Mouse (Mus musculus) 416B (cell line): Measurements from ENCODE around the gene Erp29.
A peak's percentile ranks its signal among the peaks of the same experiment; 100 is the strongest.

Experiments used
- DNase-seq: peaks from one replicate; pipeline ENCODE4 v3.0.0; 2011; ENCODE audit warnings: low read depth

Gene Erp29

DNA sequence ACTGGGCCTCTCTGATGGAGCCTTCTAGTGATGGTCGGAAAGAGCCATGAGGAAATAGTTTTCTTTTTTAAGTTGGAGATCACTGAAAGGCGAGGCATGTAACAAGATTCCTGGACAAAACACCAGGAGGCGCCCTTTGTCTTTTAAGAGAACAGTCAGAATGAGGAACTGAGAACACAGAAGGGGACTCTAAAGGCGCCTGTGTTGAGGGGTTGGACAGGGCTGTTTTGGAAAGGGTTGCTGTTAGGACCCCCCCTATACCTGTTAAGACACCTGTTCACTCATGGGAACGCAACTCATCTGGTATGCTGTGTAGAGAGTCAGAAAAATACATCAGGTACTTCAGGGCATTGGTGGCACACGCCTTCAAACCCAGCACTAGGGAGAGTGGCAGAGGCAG is 2.3 kb downstream of the Erp29 start:
- DNase-seq: peak; percentile 87

DNA sequence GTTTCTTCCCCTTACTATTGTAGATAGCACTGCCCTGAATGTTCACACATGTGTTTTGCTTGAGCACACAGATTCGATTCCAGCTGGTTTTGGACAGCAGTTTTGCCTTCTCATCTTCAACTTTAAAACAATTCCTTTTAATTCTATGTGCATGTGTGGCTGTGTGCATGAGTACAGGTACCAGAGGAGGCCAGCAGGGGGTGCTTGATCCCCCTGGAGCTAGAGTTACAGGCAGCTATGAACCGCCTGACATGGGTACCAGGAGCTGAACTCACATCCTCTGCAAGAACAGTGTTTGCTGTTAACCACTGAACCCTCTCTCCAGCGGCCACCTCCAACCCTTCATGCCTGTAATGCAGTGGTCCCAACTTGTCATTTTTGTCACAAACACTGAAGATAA is 3.9 kb downstream of the Erp29 start:
- peak; percentile 51 for DNase-seq

DNA sequence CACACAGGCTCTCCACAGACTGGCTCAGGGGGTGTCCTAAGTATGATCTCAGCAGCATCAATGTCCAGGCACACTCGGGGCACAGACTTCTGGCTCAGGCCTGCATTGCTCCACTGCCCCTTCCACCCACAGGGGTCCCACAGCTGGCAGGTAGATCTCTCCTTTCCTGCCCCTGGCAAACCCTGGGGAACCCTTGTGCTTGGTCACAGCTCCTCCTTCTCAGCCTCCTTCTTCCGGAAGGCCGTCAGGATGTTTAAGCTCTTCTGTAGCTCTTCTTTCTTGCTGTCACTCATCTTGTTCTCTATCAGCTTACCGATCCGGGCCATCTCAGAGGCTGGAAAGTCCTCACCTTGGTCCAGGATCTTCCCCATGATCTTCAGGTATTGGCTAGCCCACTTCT is 7.4 kb downstream of the Erp29 start:
- DNase-seq: no peak

DNA sequence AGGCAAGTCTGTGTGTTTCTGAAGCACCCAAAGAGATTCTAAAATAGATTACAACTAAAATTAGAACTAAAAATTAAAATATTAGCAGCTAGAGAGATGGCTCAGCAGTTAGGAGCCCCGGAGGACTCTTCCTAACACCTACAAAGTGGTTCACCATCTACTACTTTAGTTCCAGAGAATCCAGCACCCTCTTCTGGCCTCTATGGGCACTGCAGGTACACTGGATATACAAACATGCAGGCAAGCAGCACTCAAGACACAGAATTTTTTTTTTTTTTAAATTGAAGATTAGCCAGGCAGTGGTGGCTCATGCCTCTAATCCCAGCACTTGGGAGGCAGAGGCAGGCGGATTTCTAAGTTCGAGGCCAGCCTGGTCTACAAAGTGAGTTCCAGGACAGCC is 8.8 kb downstream of the Erp29 start:
- peak; percentile 74 for DNase-seq

DNA sequence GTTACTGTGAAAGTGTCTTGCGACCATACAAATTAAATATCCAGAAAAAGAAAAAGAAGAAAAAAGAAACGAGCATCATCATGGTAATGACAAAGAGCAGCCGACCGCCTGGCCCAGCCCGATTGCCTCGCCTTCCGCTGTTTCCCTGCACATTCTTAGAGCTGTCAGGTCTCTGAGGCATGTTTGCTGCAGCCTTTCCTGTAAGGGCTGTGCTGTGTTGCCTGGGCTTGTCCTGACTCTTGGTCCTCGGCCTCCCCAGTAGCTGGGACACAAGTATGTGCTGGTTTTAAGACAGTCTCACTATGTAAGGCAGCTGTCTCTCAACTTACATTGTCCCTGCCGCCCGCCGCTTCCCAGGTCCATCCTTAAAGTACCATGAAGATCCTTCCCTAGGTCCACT is 13.6 kb downstream of the Erp29 start:
- DNase-seq: no peak

DNA sequence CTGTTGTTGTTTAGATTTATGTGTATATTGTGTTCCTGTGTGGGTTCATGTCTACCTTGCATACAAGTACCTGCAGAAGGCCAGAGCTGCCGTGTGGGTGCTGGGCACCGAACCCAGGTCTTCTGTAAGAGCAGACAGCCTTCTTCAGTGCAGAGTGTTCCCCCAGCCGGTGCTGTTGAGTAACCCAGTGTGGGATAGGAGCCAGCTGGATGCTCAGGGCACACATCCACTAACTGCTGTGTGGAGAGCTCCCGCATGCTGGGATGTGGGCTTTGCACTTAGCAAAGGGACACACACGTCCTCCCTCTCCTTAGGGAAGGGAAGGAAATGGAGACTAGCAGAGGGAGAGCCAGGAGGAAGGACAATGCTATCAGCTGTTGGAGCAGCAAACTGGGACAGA is 14.2 kb downstream of the Erp29 start:
- DNase-seq: no peak

DNA sequence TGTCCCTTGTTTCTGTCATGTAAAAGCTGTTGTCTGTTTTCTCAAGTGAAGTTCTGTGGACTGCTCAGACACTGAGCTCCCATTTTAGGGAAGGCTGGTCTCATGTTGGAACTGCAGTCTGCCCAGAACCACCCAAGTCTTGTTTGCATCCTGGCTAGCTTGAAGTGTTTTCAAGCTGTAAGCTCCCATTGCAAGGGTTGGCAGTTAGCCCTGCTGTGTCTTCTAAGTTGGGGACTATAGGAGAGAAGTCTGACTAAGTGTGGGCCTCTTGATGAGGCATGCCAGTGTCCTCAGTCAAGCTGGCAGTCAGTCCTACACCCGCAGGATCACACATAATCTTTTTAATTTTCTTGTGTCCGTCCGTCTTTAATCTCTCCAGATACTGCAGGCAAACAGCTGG is 23.4 kb downstream of the Erp29 start:
- no peak for DNase-seq

DNA sequence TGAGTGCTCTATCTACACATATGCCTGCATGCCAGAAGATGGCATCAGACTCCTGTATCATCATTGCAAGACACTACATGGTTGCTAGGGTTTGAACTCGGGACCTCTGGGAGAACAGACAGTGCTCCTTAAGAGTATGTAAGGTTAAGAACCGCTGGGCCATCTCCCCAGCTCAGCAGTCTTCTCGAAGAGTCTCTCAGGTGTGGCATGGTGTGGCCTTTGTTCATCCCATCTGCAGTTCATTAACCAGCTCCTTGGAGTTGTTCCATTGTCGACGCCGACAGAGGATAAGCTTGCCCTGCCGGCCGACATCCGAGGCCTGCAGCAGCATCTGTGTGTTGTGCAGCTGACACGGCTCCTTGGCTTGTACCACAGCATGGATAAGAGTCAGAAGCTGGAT is 29.0 kb downstream of the Erp29 start:
- no peak for DNase-seq

DNA sequence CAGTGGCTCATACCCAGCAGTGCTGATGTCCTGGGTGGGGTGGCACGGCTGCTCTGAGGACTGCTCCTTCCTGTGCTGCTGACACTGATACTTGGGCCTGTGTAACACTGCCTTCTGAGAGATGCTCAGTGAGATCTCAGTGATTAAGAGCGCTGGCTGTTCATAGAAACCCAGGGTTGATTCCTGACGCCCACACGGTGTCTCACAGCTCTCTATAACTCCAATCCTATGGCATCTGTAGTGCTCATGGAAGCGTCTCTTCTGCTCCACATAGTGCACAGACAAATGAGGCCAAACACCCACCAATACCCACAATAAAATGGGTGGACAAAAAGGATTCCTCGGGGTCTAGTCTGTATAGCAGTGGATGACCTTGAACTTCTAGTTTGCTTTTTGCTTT is 29.5 kb downstream of the Erp29 start:
- no peak for DNase-seq

DNA sequence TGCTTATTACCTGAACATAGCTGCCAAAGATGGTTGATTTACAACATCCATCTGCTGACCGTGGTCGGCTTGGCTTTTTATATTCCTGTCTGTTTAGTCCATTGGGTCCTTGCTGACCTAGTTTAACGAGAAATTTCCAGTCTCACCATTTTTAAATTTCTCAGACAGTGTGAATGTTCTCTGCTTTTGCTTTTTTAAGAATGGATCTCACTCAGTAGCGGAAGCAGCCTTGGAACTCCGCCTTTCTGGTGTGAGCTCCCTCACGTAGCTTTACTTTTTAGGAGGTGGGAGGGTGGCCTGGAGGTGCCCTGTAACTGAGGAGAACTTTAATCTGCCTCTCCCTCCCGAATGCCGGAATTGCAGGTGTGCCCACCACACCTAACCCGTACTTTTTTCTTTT is 31.6 kb downstream of the Erp29 start:
- DNase-seq: no peak

DNA sequence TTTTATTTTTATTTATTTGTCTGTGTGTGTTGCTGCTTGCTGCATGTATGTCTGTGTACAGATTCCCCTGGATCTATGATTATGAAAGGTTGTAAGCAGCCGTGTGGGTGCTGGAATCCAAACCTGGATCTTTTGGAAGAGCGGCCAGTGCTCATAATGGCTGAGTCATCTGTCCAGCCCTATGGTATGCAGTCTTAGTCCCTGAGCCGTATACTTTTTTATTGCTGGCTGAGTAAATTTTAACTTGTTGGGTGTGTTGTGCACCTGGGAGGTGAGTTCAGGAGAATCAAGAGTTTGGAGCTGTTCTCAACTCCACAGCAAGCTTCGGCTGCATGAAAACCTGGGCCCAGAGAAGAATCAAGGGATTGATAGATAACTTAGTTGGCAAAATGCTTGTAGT is 41.3 kb downstream of the Erp29 start:
- DNase-seq: no peak

DNA sequence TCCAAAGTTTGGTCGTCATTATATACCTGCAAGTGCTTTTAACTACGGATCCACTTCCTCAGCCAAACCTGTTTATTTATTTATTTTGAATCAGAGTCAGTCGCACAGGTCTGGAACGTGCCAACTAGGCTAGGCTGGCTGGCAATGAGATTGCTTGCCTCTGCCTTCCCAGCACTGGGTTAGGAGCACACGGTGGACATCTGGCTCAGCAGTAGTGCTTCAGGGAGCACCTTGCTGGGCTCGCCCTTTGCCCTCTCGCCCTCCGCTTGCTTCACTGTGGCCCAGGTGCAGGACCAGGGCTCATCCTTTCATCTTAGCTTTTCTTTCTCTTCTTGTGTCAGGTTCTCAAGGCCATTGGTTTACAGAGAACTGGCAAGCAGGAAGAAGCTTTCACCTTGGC is 44.5 kb downstream of the Erp29 start:
- no peak for DNase-seq

DNA sequence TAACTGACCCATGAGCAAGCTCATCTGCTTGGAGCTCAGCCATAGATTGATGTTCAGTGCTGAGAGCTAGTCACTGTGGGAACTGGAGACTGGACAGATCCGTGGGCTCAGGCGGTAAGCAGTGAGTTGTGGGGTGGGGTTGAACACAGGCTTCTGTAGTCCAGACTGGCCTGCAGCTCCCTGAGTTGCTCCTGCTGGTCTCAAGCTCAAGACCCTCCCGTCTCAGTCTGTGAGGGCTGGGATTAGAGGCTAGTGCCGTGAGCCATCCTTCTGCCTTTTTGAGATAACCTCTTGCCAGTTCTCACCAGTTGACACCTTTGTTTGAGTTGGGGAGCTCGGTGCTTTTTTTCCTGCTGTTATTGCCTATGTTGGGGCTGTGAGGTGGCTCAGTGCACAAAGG is 51.5 kb downstream of the Erp29 start:
- DNase-seq: no peak

DNA sequence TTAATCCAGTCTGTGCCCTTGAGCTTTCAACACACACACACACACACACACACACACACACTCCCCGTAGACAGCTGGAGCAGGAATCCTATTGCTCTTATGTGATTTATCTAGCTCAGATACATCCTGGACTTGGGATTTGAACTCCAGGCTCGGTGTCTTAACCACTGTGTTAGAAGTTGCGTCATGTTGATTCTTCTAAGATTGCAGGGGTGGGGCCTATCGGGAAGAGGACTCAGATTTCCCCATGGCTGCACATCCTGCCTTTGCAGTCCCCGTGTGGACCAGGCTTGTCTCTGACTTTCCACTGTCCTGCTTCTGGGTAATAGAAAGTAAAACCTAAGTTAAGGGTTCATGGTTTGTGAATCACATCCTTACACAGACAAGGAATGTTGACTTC is 52.2 kb downstream of the Erp29 start:
- DNase-seq: peak; percentile 76

DNA sequence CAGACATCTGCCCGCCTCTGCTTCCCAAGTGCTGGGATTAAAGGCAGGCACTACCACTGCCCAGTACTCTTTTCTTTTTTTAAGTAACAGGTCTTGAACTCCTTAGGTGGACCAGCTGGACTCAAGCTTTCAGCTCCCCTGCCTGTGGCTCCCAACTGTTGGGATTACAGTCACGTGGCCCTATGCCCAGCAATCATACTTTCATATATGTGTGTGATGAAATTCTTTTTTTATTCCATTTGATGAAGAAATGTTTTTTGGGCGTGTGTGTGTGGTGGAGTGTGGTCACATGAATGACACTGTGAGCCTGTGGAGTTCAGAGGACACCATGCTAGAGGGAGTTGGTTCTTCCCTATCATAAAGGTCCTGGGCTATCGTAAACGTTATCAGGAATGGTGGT is 52.8 kb downstream of the Erp29 start:
- DNase-seq: peak; percentile 41

DNA sequence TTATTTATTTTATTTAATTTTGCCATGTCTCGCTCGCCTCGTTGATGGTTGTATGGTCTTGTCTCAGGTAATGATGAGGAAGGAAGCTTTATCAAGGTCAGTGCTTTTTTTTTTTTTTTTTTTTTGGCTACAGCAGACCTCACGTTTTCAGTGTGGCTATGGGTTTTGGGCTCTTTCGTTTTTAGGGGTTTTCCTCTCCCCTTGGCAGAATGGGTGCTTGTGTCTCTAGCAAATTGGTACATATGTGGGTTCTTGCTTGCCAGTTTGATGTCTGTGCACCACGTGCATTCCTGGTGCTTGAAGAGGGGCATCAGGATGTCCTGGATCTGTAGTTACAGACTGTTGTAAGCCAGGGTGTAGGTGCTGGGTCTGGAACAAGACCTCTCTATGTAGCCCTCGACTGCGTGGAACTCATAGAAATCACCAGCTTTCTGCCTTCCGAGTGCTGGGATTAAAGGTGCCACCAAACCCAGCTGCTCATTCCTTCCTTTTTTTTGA is 53.3 kb downstream of the Erp29 start:
- DNase-seq: no peak

DNA sequence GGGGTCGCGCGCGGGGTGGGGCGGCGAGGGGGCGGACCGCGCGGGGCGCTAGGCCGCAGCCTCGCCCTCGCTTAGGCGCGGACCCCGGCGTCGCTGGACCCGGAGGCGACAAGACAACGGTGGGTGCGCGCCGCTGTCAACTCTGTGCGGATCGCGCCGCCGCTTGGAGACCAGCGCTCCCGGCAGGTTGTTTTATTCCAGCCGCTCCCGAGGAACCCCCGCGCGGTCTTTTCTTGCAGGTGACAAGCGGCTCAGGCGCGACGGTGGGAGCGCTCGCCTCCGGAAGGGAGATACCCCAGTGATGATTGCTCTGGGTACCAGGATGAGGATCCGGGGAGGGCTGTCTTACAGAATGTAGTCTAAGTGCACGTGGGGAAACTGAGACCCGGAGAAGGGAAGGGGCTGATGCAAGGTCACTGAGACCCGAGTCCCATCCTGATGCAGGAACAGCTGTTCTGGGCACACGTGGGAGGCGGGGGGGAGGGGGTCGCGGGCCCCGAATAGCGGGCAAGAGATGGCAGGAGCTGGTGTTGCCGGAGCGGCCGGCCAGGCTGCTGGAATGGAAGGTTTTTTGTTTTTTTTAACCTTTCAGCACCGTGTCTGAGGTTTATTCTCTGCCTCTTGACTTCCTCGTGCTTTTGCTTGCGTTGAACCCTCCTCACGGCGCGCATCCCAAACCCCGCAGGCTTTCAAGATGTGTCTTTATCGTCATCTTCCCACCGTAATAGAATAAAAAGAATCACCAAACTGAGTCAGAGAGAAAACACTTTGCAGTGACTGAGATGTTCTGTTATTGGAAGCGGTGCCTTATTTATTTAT is 54.0 kb downstream of the Erp29 start:
- peak; percentile 43 for DNase-seq

DNA sequence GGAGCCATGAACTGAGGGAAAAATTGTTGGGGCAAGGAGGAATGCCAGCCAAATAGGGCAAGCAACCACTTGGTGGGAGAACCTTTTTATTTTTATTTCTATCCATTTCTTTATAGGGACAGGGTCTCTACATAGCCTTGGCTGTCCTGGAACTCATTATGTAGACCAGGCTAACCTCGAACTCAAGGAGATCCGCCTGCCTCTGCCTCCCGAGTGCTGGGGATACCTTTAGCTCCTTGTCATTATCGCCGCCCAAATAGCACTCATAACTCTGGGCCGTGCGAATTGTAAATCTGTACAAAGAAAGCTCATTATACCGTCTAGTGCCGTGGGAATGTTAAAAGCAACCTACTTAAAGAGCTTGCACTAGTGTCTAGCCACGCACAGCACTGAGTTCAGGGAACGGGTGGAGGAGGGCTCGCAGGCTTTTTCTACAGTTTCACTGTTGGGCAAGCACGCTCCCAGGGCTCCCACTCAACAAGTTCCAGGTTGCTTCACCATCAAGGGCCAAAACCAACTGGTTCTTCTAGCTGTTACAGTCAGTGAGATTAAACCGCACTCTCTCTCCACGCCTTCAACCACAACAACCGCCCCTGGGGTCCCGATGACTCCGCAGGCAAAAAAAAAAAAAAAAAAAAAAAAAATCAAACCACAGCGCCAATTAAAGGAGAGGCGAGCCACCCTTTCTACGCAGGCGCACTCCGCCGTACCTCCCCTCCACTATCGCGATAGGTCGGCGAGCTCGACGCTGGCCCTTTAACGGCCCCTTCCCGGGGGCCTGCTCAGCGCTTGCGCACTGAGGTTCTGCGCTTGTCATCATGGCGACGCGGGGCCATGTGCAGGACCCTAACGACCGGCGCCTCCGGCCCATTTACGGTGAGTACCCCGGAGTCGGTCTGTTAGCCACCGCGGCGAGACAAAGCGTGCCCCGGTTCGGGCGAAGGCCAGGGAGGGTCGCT is 54.8 kb downstream of the Erp29 start, which contains the start of gene Naa25:
Gene Naa25 (plus strand): TSS at position 750 of the 959 bp plus-strand sequence.
- peak; percentile 98 for DNase-seq

DNA sequence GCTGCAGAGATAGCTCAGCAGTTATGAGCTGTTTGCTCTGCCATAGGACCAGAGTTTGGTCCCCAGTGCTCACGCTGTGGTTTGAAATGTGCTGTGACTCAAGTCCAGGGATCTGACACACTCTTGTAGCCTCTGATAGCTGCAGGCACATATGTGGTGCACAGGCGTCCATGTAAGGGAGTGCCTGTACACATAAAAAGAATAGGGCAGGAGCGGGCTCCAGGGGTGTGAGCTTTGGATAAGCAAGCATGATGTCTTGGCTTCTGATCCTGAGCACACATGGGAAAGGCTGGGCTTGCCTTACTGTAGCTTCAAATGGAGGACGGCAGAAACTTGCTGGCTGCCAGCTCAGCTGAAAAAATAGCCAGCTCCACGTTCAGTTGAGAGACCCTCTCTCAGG is 56.7 kb downstream of the Erp29 start:
- no peak for DNase-seq

DNA sequence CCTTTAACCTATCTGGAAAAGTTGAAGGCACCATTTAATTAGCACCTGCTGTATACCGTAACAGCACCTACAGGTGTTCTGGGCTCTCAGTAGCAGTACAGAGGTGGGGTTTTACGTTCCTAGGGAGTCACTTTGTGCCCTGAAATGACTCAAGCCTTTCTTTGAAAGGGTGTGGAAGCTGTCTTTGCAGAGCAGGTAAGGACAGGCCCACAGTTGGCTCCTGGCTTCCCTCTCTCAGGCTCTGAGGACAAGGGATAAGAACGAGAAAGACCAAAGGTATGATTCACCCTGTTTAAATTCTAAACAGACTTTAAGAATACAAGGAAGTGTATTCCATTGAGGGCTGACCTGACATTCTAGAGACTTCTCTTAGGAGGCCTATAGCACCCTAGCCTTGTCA is 58.9 kb downstream of the Erp29 start:
- DNase-seq: no peak

DNA sequence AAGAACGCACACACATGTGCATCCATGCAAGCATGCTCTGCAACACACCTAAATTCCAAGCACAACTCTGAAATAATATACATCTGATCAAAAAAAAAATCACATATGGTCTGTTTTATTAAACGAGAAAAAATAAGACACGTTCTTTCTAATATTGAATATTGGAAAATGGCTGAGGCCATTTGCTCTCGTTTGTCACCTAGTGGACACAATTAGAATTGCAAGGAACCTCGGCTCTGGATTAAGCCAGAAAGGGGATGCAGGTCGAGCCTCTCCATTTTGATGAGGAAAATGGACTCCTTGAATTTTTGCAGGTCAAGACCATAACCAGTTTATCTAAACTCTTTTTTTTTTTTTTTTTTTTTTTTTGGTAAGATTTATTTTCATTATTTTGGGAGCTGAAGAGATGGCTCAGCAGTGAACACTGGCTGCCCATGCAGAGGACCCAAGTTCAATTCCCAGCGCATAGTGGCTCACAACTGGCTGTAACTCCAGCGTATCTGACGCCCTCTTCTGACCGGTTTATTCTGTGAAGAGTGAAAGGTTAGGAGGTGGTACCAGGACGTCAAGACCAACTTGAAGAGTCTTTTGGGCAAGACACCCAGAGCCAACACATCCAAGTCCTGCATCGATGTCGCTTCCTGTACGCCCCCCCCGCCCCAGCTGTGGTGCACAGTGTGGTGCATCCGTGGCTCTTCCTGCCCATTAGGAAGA is 59.5 kb downstream of the Erp29 start:
- DNase-seq: peak; percentile 68

DNA sequence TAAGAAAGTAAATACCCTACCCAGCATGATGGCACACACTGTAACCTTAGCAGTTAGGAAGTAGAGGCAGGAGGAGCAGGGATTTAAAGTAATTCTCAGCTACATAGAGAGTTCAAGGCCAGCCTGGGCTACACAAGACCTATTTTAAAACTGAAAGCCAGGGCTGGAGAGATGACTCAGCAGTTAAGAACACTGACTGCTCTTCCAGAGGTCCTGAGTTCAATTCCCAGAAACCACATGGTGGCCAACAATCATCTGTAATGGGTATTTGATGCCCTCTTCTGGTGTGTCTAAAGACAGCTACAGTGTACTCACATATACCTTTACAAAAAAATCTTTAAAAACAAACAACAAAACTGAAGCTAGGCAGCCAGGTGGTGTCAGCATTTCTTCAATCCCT is 62.6 kb downstream of the Erp29 start:
- DNase-seq: peak; percentile 34
